Mouse (Mus musculus) lung, postnatal 14 days (tissue): ENCODE data around the gene Vasn.

Experiments
- DNase-seq: peaks from one replicate; pipeline ENCODE4 v3.0.0; 2021

The Vasn gene

DNA sequence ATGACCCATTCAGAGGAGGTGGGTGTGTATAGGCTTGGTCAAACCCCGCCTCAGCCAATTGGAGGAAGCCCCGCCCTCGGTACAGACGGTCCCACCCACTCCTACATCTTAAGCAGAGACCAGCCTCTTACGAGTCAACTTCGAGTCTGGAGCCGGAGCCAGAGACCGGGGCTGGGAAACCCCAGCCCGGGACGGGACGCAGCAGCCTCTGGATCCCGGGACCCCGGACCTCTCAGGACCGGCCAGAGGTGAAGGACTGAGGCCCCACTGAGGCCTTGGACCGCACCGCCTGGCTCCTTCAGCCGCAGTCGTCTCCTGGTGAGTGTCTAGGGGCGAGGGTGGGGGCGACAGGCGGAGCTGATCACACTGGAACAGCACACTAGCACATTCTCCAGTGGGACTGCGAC is at the start of gene Vasn, which contains the start of gene Dnaja3:
Vasn (plus strand) TSS at position 111 of the 407 bp plus-strand sequence.
Dnaja3 (plus strand) TSS at position 159 of the 407 bp plus-strand sequence.
- DNase-seq: peak; percentile 94

DNA sequence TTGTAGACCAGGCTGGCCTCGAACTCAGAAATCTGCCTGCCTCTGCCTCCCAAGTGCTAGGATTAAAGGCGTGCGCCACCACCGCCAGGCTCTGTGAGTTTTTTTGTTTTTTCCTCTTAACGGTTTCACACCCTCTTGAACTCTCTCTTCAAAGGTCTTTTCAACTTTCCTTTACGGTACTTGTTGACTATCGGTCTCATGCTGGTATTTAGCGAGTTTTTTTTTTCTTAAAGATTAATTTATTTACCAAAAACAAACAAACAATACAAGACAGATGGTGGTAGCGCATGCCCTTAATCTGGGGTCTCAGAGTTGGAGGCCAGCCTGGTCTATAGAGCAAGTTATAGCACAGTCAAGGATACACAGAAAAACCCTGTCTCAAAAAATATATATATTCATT is 49.5 kb upstream of the Vasn start:
- no peak for DNase-seq

DNA sequence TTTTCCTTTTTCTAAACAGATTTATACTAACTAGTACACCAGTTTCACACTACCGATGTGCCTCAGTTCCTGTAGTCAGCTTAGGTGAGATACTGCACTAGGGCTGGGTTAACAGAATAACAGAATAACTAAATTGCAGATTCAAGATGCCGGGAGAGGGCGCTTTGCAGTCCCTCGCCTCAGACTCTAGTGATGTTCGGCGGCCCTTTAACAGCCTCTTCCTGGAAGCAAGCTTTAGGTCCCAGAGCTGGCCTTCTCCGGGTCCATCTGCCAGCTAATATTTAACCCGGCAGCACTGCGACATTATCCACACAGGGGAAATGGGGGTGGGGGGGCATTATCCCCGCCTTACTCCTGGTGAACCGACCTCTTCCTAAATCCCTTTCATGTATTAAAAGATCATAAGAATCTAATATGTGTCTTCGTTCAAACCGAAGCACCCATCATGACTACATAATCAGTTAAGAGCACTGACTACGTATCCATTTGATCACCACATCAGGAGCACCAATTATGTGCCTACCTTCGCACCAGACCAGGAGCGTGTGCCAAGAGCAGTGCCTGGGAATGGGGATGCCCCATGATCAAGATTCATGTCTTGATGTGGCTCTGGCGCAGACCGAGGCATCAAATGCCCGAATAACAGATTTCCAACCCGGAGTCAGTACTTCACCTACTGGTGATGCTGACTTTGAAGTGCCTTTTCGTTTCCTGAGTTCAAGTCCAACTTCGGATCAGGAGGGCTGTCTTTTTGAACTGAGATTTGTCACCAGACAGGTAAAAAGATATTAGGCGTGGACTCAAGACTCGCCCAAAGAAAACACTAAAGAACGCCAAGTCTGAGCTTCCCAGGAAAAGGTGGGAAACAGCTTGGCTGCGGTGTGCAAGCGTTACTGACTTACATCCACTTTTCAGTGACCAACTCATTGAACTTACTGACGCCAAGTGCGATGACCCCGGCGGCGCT is 46.5 kb upstream of the Vasn start:
- peak; percentile 73 for DNase-seq

DNA sequence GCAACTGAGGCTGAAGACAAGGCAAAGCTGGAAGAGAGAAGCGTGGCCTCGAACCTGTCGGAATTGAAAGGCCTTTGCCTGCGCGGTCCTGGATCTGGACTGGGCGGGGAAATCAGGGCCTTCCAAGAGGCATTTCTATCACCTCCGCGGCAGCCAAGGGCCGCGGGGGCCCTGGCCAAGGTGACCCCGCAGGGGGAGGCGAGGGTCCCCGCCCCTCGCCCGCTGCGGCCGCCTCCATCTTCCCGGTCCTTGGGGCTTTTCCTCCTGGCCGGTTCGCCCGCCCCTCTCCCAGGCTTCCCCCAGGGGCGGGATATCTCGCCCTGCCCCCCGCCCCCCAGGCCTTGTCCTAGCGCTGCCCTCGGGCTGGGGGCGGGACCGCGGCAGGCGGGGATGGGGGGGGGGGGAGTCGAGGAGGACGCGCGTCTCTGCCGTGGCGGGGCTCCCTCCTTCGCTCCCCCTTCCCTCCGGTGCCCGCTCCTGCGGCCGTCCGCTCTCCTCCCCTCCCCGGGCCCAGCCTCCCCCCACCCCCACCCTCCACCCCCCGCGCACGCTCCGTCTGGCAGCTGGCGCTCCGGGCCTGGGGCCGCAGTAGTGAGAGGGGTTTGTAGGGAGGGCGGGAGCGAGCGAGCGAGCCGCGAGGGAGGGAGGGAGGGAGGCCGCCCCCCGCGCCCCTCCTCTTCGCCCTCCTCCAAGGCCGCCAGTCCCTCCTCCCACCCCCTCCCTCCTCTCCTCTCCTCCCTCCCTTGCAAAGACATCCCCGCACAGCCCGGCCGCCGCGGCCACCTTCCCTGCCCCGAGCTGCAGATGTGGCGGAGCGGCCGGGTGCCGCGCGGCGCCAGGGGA is 45.5 kb upstream of the Vasn start, which contains the start of gene Glis2:
Glis2 (plus strand) TSS at position 743 of the 843 bp plus-strand sequence.
- peak; percentile 72 for DNase-seq

DNA sequence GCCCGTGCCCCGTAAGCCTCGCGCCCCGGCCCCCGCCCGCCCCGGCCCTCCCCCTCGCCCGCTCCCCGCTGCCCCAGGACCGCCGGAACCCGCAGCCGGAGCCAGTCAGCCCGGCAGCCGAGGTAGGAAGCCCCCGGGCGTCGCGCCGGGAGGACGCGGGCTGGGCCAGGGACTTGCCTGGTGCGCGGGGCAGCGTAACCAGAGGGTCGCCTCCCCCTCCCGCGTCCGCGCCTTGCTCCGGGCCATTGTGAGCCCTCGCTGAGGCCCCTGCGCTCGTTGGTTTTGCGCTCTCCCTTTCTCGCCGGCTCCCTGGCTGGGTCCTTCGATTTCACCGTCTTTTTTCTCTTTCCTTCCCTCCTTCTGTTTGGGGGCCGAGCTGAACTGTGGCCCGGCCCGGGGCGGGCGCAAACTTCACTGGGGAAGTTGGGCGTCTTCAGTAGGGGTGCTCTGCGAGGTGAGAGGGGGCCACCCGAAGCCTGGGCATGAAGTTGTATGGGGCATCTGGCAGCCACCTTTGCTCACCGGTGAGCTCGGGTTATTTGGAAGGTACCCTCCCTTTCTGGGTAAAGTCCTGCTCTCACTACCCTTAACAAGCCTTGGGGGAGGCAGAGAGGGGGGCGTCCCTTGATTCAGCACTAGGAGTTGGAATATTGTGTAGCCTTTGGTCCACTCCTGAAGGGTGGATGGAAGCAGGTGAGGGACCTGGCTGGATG is 44.8 kb upstream of the Vasn start:
- DNase-seq: no peak

DNA sequence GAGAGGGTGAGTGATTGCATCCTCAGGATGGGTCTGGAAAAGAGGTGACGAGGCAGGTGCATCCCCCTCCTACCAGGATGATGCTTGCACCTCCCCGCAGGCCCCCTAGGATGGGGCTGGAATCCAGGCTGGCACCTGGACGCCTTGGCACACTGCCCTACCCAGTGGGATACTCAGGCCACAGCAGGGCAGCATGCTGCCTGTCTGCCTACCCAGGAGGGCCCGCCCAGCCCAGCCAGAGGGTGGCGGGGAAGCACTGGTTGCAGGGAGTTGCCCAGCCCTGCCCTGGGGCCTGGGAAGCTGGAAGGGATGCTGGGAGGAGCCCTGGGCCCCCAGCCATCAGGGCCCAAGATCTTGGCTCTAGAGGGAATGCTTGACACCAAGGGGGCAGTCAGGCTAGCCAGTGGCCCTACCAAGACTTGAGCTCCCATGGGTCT is 44.2 kb upstream of the Vasn start:
- DNase-seq: peak; percentile 68

DNA sequence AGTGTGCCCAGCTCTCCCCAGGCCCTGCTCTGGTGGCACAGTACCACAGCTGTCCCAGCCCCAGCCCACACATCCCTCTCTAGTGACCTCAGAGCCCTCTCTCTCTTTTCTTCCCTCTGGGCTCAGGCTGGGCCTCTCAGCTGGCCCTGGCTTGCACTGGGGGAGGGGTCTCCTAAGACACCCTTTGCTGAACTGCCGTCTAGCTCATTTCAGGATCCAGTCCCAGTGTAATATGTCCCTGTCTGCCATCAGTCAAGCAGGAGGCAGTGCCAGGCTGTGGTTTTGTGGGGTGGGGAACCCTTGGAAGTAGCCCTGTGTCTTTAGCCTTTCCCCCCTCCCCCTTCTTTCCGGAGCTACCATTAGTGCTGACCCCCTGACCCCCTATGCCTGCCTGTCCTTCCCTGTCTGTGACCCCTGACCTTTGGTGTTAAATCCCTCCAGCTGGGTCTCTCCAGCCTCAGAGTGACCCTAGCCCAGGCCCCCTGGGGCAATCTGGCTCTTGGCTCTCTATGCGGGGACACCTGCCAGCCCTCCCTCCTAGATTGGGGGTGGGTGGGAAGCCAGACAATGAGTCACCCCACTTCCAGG is 43.5 kb upstream of the Vasn start:
- no peak for DNase-seq

DNA sequence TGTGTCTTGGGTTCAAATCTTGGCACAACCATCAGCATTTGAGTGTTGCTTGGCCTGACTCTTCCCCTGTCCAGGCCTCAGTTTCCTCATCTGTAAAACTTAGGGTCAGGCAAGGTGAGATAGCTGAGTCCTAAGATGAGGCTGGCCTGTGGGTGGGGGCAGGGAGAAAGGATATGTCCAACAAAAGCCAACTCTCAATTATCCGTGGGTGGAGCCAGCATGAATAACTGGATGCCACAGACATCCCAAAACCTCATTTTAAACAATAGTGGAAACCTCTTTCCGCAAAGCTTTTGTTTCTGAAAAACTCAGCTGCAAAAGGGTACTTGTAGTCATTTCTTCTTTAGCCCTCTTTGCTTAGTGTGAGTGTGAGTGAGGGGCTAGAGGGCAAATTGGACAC is 42.9 kb upstream of the Vasn start:
- DNase-seq: no peak

DNA sequence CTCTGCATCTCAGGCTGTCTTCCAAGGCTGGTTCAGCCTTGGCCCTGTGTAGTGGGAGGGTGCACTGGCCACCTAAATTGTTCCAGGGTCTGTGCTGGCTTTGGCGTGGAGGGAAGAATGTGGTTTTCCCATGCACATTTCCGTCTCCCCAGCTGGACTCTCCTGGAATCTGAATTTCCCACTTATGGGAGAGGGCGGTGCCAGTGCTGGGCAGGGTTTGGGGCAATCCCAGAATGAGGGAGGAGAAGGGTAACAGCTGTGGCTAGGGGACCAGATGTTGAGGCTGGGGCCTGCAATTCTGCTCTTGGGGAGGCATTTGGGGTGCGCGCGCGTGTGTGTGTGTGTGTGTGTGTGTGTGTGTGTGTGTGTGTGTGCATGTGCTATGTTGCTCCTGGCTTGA is 42.4 kb upstream of the Vasn start:
- DNase-seq: no peak

DNA sequence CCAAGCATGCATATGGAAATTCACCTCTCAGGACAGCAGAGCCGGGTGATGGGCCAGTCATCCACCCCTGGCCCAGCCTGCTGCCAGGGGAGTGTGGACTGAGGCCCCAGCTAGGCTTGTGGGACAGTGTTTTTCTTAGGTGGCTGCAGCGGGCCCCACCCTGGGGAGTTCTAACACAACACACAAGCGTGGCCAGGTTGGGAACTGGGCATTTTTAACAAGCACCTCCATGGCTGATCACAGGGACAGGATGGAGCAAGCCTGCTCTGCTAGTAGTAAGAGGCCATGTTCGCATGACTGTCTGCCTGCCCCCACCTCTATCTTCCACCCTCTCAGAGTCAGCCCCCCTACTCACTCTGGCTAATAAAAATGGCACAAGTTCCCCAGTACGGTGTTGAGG is 41.7 kb upstream of the Vasn start:
- DNase-seq: no peak

DNA sequence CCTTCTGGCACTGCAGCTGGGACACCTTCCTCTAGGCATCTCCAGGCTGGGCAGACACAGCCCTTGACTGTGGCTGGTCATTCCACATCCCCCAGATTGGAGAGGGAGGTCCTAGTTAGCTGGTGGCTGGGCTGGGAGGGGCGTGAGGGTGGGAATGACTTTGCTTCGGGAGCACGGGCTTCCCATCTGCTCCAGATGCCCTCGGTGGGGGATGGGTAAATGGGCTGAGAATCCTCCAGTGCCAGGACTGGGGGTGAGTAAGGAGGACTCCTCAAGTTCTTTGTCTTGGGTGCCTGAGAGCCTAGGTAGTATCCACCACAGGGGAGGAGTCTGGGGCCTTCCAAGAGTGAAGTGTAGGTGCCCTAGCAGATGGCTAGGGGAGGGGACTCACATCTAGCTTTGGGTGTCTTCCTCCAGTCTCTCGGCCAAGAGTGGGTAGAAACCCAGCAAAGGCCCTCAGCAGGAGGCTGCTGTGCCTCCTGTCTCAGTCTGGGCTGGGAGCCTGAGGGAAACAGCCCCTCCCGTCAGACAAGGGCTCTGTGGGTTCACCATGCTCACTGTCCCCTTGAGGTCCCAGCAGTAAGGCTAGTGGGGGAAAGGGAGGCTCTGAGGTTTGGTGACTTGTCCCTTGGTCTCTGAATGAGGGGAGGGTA is 40.7 kb upstream of the Vasn start:
- no peak for DNase-seq

DNA sequence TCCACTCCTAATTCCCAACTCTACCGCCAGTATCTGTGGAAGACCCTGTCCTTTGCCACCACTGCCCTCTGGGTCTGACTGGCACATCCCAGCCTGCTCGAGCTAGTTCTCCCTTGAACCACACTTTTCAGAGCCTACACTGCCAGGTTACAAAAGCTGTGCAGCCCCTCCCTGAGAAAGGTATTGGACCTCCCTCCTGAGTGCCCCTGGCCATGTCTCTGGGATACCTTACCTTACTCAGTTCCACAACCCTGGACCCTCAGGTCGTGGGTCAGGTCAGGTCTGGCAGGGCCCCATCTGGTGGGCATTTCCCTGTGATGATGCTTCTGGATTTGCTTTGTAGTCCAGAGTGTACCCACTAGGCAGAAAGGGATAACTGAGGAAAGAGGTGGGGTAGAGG is 40.1 kb upstream of the Vasn start:
- no peak for DNase-seq

DNA sequence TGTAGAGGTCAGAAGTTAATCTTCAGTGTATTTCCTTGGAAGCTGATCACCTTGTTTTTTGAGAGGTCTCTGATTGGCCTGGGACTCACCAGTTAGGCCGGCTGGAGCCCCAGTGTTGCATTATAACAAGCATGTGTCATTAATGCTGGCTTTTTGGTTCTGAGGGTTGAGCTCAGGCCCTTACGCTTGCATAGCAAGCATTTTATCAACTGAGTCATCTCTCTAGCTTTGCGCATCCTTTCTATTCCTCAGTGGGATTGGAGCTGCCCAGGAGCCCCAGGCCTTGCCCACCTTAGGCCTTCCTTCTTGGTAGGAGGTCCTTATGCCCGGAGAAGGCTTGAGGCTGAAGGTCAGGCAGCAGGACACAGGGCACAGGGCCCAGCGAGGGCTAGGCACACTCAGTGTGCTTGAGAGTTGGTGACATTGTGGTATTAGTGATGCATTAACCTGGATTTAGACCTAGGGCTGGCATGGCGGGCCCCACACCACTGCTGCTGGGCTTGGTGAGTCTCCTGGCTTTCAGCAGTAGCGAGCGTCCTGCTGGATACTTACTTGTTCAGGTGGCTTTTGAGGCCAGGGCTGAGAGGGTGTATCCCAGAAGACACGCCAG is 38.9 kb upstream of the Vasn start:
- DNase-seq: no peak

DNA sequence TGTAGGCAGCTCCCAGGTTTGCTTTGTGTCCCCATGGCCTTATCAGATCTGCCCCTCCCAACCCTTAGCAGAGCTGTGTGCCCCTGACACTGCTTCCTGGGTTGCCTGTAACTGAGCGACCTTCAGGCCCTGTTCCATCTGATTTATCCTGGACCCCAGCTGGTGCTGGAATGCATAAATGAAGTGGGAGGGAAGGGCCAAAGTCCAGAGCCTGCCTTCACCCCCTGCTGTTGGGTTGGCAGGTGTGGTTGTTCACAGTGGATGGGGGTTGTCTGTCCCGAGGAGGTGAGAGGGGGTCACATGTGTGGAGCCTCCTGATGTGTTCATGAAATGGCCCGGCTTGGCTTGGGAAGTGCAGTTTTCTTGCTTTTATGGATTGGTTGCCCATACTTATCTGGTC is 37.6 kb upstream of the Vasn start:
- DNase-seq: no peak

DNA sequence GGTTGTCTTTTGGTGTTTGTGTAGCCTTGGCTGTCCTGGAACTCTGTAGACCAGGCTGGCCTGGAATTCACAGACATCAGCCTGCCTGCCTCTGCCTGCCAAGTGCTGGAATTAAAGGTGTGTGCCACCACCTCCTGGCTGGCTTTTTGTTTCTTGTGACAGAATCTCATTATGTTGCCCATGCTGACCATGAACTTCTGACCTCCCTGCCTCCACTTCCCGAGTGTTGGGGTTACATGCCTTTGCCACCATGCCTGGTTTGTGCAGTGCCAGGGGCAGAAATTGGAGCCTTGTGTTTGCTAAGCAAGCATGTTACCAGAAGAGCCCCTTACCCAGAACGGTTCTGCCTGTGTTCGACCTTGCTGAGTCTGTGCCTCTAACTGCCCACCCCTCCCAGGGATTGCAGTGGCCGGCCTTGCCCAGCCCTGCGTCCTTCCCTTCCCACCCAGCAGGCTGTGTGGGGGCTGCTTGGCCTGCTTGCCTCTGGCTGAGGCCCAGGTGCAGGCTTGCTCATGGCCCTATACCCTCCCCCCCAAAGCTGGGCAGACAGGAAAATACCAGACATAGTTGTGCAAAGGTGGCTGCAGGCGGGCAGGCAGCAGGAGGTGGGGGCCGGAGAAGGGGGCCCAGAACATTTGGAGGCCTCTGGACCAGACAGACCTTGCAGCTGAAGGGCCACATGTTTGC is 36.8 kb upstream of the Vasn start:
- DNase-seq: no peak

DNA sequence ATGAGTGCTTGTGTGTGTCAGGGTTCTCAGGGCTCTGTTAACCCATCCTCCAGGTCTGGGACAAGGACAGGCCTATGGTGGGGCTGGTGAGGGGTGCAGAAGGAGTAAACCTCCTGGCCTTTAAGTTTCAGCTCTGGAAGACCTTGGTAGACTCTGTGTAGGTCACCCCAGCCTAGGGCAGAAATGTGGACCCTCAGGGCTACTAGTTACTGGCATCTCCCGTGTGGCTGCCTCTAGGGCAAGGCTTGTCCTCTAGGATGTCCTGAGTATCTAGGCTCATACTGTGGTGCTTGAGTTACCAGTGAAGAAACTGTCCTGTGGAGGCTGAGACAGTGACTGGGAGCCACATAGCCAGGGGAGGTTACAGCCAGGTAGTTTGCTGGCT is 36.3 kb upstream of the Vasn start:
- no peak for DNase-seq

DNA sequence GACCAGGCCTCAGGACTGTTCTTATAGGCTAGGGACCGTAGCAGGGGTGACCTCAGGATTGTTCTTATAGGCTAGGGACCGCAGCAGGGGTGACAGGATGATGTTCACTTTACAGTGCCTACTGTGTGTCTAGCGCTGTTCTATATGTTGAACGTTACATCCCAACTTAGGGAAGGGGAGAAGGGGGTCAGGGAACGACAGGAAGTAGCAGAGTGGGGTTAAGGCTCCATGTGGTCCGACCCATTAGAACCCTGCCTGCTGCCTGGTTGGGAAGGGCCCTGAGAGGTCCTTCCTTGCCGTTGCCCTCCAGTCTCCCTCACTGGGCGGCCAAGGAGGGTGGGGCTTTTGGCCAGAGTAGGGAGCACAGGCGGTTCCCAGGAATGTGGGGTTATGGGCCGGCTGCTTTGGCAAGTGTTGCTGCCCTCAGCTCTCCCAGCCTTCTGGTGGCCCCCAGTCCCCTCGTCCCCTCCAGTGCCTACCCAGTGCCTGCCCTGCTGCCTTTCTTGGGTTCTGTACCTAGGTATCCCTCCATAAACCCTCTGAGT is 35.4 kb upstream of the Vasn start:
- DNase-seq: no peak

DNA sequence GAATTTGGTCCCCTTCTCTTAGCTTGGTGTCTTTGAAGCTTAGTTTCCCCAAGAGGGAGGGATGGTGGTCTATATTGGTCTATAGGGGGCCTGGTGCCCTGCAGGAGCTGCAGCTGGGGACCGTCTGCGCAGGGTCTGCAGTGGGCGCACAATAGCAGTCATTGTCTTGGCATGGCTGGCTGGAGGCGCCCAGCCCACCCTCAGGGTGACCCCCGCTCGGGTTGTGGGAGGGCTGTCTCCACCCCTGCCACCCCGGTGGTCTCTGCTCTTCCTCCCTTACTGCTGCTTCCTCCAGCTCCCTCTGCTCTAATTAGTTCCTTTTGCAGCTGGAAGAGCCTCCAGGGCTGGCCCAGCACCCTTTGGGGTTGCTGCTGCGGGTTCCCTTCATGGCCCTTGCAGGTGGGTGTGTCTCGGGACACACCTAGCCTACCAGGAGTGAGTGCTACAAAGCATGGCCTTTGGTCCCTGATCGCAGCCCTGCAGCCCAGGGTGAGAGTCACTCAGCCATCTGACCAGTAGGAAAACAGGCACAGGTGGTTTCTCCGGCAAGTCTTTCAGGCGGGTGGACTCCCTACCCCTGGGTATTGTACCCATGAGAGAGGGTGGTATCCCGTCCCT is 34.1 kb upstream of the Vasn start:
- DNase-seq: no peak

DNA sequence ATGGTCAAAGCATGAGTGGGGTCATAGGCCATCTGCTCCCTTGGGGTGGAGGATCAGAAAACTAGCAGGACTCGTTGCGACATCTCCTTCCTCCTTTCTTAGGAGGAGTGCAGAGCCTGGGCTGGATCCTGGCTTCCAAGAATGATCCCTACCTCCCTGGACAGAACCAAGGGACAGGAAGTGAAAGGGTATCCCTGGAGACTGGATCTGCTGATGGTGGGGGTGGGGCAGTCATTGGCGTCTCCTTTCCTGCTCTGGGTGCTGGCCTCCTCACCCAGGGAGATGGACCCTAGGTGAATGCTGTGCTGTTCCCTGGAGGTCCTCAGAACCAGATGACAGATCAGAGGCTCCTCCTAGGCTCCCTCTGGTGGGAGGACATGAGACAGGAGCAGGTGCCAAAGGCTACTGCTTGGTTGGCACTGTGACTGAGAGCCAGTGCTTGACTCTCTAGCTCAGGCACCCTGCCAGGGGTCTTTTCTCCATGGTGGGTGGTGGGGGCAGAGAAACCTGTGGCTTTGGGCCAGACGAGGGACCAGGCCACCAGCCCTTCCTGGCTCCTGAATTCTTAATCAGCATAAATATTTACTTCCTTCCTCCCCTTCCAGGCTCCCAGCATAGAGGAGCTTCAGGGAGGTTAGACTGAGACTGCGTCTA is 33.2 kb upstream of the Vasn start:
- DNase-seq: peak; percentile 84
